Mouse (Mus musculus) liver, postnatal 0 days (tissue): Measurements from ENCODE around the gene Hnrnph1.

Source experiments
- CTCF ChIP-seq: sonication (generic); IDR thresholded peaks from 2 replicates; pipeline ENCODE4 v1.5.1; 2016; ENCODE audit warnings: antibody characterized with exemption, low read depth
- EP300 ChIP-seq: IDR thresholded peaks from 2 replicates; pipeline ENCODE4 v1.6.1; 2016; ENCODE audit warnings: antibody characterized with exemption, low read depth, mild to moderate bottlenecking

- TF ChIP-seq CTCF = no peak
- TF ChIP-seq EP300 = no peak
Observed at GRCm38 (mm10) chr11:50336891-50337290, 39.9 kb upstream of the Hnrnph1 start.
